Mouse (Mus musculus) liver, embryonic 11.5 days (tissue): ENCODE data around the gene Tom1. TPM values are rescaled to one million over a fixed set of nuclear protein-coding genes. Genes with fewer than 3 reads are reported as not detected.

ENCODE experiments used
- ATAC-seq: fragments of 200-750 bp; cut with Nextera tagmentation; replicated peaks from 2 replicates; pipeline ENCODE4 v1.8.0; 2017; ENCODE audit warnings: moderate number of reproducible peaks, mild to moderate bottlenecking, moderate TSS enrichment, moderate library complexity; ENCODE audit not compliant: low FRiP score
- DNase-seq: peaks from one replicate; pipeline ENCODE4 v3.0.0-alpha.2; 2017; ENCODE audit warnings: low spot score
- H3K27ac ChIP-seq: fragments of 300-500 bp; sonication (generic); 2 replicates; pipeline ENCODE4 v1.5.1; 2014; ENCODE audit warnings: mild to moderate bottlenecking, low read depth, low read length, control low read depth
- H3K27me3 ChIP-seq: fragments of 300-500 bp; sonication (generic); replicated peaks from 2 replicates; pipeline ENCODE4 v1.6.1; 2014; ENCODE audit warnings: low read length, mixed read lengths; ENCODE audit not compliant: control insufficient read depth, insufficient read depth
- H3K36me3 ChIP-seq: fragments of 300-500 bp; sonication (generic); 2 replicates; pipeline ENCODE4 v1.6.1; 2014; ENCODE audit warnings: mild to moderate bottlenecking, low read length, moderate library complexity, mixed read lengths; ENCODE audit not compliant: control insufficient read depth, insufficient read depth
- H3K4me1 ChIP-seq: fragments of 300-500 bp; sonication (generic); replicated peaks from 2 replicates; pipeline ENCODE4 v1.6.1; 2014; ENCODE audit warnings: low read length, mixed read lengths; ENCODE audit not compliant: control insufficient read depth, insufficient read depth
- H3K4me2 ChIP-seq: fragments of 300-500 bp; sonication (generic); 2 replicates; pipeline ENCODE4 v1.6.1; 2014; ENCODE audit warnings: mild to moderate bottlenecking, control low read depth, moderate library complexity
- H3K4me3 ChIP-seq: fragments of 300-500 bp; sonication (generic); 2 replicates; pipeline ENCODE4 v1.5.1; 2014; ENCODE audit warnings: low read depth, low read length, control low read depth
- H3K9ac ChIP-seq: fragments of 300-500 bp; sonication (generic); 2 replicates; pipeline ENCODE4 v1.6.1; 2014; ENCODE audit warnings: low read depth, low read length, control low read depth
- H3K9me3 ChIP-seq: fragments of 300-500 bp; sonication (generic); 2 replicates; pipeline ENCODE4 v1.6.1; 2016; ENCODE audit warnings: low read length, inconsistent platforms, mixed read lengths; ENCODE audit not compliant: control insufficient read depth
- WGBS: fragments of 180-500 bp; shearing (Covaris S2); extraction: QIAGEN DNeasy Blood & Tissue Kit; methylation state at CpG from one replicate; pipeline ENCODE4 v1.1.7; 2014; 5-methylcytosine and 5-hydroxymethylcytosine counted together
- polyA plus RNA-seq: library from polyadenylated mRNA; unstranded; fragments of >200 nt; fragmentation: Nextera tagmentation; extraction: Ambion mirVana; gene quantifications from 2 replicates; pipeline ENCODE4 v1.2.1, GENCODE M21; 2014

Gene Tom1
- polyA plus RNA-seq, 1 experiment from 2014 or later, result 24.6 TPM

- Histone ChIP-seq H3K4me3 (no peak overlapping the region), H3K4me1 (no peaks in the 10 kb centered on the region), H3K9me3 (no peaks in the 10 kb centered on the region), H3K4me2 (no peak overlapping the region), H3K27ac (no peak overlapping the region), H3K9ac (no peak overlapping the region), H3K27me3 (no peaks in the 10 kb centered on the region), H3K36me3 (no peaks in the 10 kb centered on the region)
- 100% methylated on average over 1 of the region's 1 CpGs for WGBS
- ATAC-seq (no peak), DNase-seq (no peak)
Observed at GRCm38 (mm10) chr8:75074876-75075275, 41.4 kb downstream of the Tom1 start.

GRCm38 (mm10) chr8:75078215-75078614 lies 44.7 kb downstream of the Tom1 start:
- Histone ChIP-seq H3K4me1 (0 out of 2 replicates have a peak, but pooled peaks cover 2% of the 10 kb centered on the region), H3K27ac (no peak overlapping the region), H3K36me3 (no peaks in the 10 kb centered on the region), H3K4me2 (no peak overlapping the region), H3K4me3 (no peak overlapping the region), H3K9ac (no peak overlapping the region), H3K27me3 (no peaks in the 10 kb centered on the region), H3K9me3 (no peaks in the 10 kb centered on the region)
- ATAC-seq (no peak), DNase-seq (no peak)
- WGBS, result 68% methylated on average over 1 of the region's 1 CpGs

- H3K4me3 ChIP-seq, result no peak overlapping the region
- ATAC-seq (no peak), DNase-seq (no peak)
- H3K9ac ChIP-seq, result no peak overlapping the region
- no peak overlapping the region for H3K27ac ChIP-seq
- no peak overlapping the region for H3K4me2 ChIP-seq
- 96% methylated on average over 9 of the region's 9 CpGs for WGBS
- H3K4me1 ChIP-seq, result 0 out of 2 replicates have a peak, but pooled peaks cover 5% of the 10 kb centered on the region
- no peaks in the 10 kb centered on the region for H3K27me3 ChIP-seq
- H3K9me3 ChIP-seq, result no peaks in the 10 kb centered on the region
- H3K36me3 ChIP-seq, result no peaks in the 10 kb centered on the region
Observed at GRCm38 (mm10) chr8:75078851-75079250, 45.3 kb downstream of the Tom1 start.

GRCm38 (mm10) chr8:75081364-75082040 lies 48.0 kb downstream of the Tom1 start:
- Histone ChIP-seq H3K9me3 (no peaks in the 10 kb centered on the region), H3K27ac (no peak overlapping the region), H3K4me2 (no peak overlapping the region), H3K27me3 (no peaks in the 10 kb centered on the region), H3K4me3 (no peak overlapping the region), H3K9ac (no peak overlapping the region), H3K4me1 (0 out of 2 replicates have a peak, but pooled peaks cover 13% of the 10 kb centered on the region), H3K36me3 (no peaks in the 10 kb centered on the region)
- ATAC-seq (no peak), DNase-seq (no peak)
- 67% methylated on average over 9 of the region's 9 CpGs for WGBS

- DNase-seq (no peak), ATAC-seq (no peak)
- 62% methylated on average over 6 of the region's 6 CpGs for WGBS
- H3K4me1 ChIP-seq, result 0 out of 2 replicates have a peak, but pooled peaks cover 14% of the 10 kb centered on the region
- no peak overlapping the region for H3K4me2 ChIP-seq
- H3K4me3 ChIP-seq, result no peak overlapping the region
- H3K36me3 ChIP-seq, result no peaks in the 10 kb centered on the region
- no peaks in the 10 kb centered on the region for H3K9me3 ChIP-seq
- H3K9ac ChIP-seq, result no peak overlapping the region
- H3K27ac ChIP-seq, result peak overlapping the region; percentile 24; the same call in 1 of the 2 replicates
- no peaks in the 10 kb centered on the region for H3K27me3 ChIP-seq
Observed at GRCm38 (mm10) chr8:75082181-75082805, 48.8 kb downstream of the Tom1 start.

GRCm38 (mm10) chr8:75083846-75084245 lies 50.3 kb downstream of the Tom1 start:
- 3% methylated on average over 17 of the region's 17 CpGs for WGBS
- Histone ChIP-seq H3K36me3 (no peaks in the 10 kb centered on the region), H3K4me3 (peak overlapping the region; percentile 51), H3K9me3 (no peaks in the 10 kb centered on the region), H3K9ac (peak overlapping the region; percentile 65), H3K4me2 (peak overlapping the region; percentile 68), H3K4me1 (0 out of 2 replicates have a peak, but pooled peaks cover 14% of the 10 kb centered on the region), H3K27me3 (no peaks in the 10 kb centered on the region), H3K27ac (peak overlapping the region; percentile 36; the same call in 1 of the 2 replicates)
- ATAC-seq, result peak; percentile 95
- DNase-seq, result peak; percentile 89

GRCm38 (mm10) chr8:75084382-75085064 lies 51.0 kb downstream of the Tom1 start:
- Histone ChIP-seq H3K4me1 (peaks cover 20% of the 10 kb centered on the region), H3K4me2 (peak overlapping the region; percentile 68), H3K27me3 (no peaks in the 10 kb centered on the region), H3K9me3 (no peaks in the 10 kb centered on the region), H3K36me3 (no peaks in the 10 kb centered on the region), H3K27ac (peak overlapping the region; percentile 28; the same call in 1 of the 2 replicates), H3K4me3 (no peak overlapping the region), H3K9ac (0 out of 2 replicates have a peak overlapping the region, but pooled peaks have one; percentile 10)
- DNase-seq (no peak), ATAC-seq (no peak)
- 51% methylated on average over 3 of the region's 3 CpGs for WGBS

- ATAC-seq, result no peak
- WGBS, result 57% methylated on average over 2 of the region's 2 CpGs
- H3K27ac ChIP-seq, result peak overlapping the region; percentile 46; the same call in 1 of the 2 replicates
Observed at GRCm38 (mm10) chr8:75086002-75086401, 52.5 kb downstream of the Tom1 start.

More at GRCm38 (mm10) chr8:75086002-75086401, 52.5 kb downstream of the Tom1 start:
- no peak overlapping the region for H3K4me3 ChIP-seq
- peaks cover 26% of the 10 kb centered on the region for H3K4me1 ChIP-seq
- H3K9me3 ChIP-seq, result no peaks in the 10 kb centered on the region
- no peaks in the 10 kb centered on the region; the same call in 1 of the 2 replicates for H3K27me3 ChIP-seq
- H3K4me2 ChIP-seq, result no peak overlapping the region
- H3K9ac ChIP-seq, result no peak overlapping the region
- DNase-seq, result no peak
- H3K36me3 ChIP-seq, result no peaks in the 10 kb centered on the region
